In the genomic region with DNA sequence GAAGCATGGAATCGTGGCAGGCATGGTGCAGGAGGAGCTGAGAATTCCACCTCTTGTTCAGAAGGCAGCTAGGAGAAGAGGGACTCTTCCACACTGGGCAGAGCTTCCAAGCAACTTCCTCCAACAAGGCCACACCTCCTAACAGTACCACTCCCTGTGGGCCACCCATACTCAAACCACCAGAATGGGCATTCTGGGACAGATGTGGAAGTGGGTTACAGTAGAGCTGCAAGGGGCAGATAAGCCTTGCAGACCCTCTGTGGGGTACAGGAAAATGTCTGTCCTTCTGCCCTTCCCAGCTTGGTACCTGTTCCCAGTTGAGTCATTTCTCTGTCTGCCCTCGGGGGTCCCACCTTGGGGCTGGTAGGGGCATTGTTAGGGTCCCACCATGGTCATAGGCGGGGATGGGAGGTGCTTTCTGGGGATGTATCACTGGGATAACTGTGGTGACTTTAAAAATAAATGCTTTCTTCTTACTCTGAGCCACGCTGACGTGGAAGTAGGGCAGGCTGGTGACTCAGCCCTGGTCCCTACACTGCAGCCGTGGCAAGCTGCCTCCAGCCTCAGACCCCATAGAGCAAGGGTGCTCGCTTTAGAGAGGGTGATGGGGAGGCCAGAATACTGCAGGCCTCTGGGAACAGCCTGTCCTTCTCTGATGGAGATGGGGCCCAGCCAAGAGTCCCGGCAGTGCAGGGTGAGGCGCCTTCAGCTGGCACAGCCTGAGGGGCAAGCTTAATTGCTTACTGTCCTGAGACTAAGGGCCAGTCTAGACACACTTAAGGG, we compare ENCODE assay signal across 13 mouse cellular contexts. TPM values are rescaled to one million over a fixed set of nuclear protein-coding genes. Genes with fewer than 3 reads are reported as not detected.
A peak's percentile ranks its signal among the peaks of the same experiment; 100 is the strongest.
DNase-seq lines count a peak whose midpoint lies in the region; TF ChIP-seq lines count a peak whose summit lies in the region.
"Had no signal": no experiment of that assay in that cellular context is flagged by ENCODE, and none has a peak within 500 bp of the region (broad histone marks: within the 10 kb centered on the region; RNA-seq: fewer than 3 reads in every experiment).

No protein-coding gene starts in this region.

- TF ChIP-seq CTCF in embryonic fibroblast, embryonic 13.5 days (IDR thresholded peaks at IDR 0.05; ENCODE audit: borderline replicate concordance, insufficient read depth, low read length): no peak

- DNase-seq in left cerebral cortex, adult 18-20 months (ENCODE audit: low spot score in 2 of 2): peak; percentile 34 to 44
- DNase-seq in left cerebral cortex, adult 8-10 months (ENCODE audit: low spot score in 2 of 2): no peak
- peak; percentile 85 for DNase-seq in 3134 (ENCODE audit: extremely low read depth, insufficient read length, low spot score)
- peak; percentile 62 for DNase-seq in 416B (ENCODE audit: low read depth)
- DNase-seq in thymus, postnatal 14 days: no peak
- no peak for DNase-seq in cerebellum, adult 11-12 months
- no peak for DNase-seq in ovary, adult 18-20 months (ENCODE audit: low spot score)
- DNase-seq: cerebellum, postnatal 25 days; left cerebral cortex, postnatal 4 days; thymus, adult 18-20 months had no signal

- H3K4me1 ChIP-seq in embryonic fibroblast, embryonic 13.5 days (ENCODE audit: control insufficient read depth, insufficient read depth, low read length): peaks cover 28% of the 10 kb centered on the region

- H3K4me3 ChIP-seq in embryonic fibroblast, embryonic 13.5 days (ENCODE audit: insufficient read depth, low read length): no peak overlapping the region
- H3K4me3 ChIP-seq: kidney, embryonic 15.5 days; lung, embryonic 15.5 days had no signal

- H3K27ac ChIP-seq in embryonic fibroblast, embryonic 13.5 days (ENCODE audit: insufficient read depth, low read length): peak overlapping the region; percentile 94
- H3K27ac ChIP-seq: kidney, embryonic 15.5 days; lung, embryonic 15.5 days had no signal

- TF ChIP-seq POLR2A in embryonic fibroblast, embryonic 13.5 days (IDR thresholded peaks at IDR 0.05; ENCODE audit: low read depth, low read length): no peak

RNA-seq across cellular contexts. Expression of a gene that starts 59.9 kb away (rescaled TPM):
- 10 to 100 TPM; 82.6 to 90.6 TPM for total RNA-seq in left cerebral cortex, adult 18-20 months (2021)
- 10 to 100 TPM; 68.1 to 76.4 (median 71.0) TPM for total RNA-seq in left cerebral cortex, adult 8-10 months (2022)
- 198 and 206 TPM in 2 replicates for polyA plus RNA-seq in embryonic fibroblast, embryonic 13.5 days (2011; ENCODE audit: insufficient read length, low read depth, missing spikeins)

Comparison
In these comparisons a context has a peak if more than half of its experiments do, and no peak if none do; other contexts are left out.
1. DNase-seq: peak in left cerebral cortex, adult 18-20 months (2 of 2), 3134 (single experiment) and 416B (single experiment); none in left cerebral cortex, adult 8-10 months (0 of 2), thymus, postnatal 14 days (single experiment), cerebellum, adult 11-12 months (single experiment) and ovary, adult 18-20 months (single experiment).